Mouse (Mus musculus): Measurements from ENCODE around the gene Zfp2.

The Zfp2 gene

DNA sequence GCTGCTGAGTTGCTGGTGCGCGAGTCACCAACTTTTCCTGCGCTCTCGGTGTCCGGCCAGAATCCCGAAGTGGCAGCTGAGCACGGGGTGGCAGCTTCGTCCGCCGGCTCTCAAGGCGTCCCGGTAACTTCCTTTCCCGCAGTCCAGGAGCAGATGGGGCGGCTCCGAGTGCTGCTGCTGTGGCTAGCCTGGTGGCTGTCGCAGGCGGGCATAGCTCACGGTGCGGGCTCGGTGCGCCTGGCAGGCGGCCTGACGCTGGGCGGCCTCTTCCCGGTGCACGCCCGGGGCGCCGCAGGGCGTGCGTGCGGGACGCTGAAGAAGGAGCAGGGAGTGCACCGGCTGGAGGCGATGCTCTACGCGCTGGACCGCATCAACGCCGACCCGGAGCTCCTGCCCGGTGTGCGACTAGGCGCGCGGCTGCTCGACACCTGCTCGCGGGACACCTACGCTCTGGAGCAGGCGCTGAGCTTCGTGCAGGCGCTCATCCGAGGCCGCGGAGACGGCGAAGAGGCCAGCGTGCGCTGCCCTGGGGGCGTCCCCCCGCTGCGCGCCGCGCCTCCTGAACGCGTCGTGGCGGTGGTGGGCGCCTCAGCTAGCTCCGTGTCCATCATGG lies 64.9 kb downstream of the Zfp2 start:
- peak; percentile 17 to 22 for DNase-seq

DNA sequence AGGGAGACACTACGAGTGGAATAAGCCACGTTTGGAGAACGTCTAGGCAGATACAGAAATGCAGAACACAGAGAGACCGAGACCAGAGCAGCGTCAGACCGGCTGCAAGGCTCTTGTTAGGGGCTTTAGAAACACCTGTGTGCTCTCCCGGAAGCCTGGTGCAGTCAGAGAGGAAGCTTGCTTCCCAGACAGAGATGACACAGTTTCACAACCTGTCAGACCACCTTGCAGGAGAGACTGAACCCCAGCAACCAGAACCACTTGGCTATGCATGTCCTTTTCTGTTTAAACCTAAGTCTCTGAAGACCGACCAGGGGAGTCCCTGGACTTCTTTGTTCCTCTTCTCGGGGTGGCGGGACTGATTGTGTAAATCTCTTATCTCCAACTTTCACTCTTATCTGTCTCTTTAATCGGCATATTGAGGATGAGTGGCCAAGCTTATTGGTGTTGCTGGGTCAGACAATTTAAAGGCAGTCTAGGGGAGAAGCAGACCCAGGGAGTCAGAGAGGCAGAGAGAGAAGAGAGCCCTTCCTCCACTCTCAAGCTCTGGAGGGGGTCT lies 65.7 kb downstream of the Zfp2 start, which contains the start of gene Grm6:
Gene Grm6 (plus strand): TSS at position 509 of the 559 bp plus-strand sequence.
- no peak for DNase-seq

DNA sequence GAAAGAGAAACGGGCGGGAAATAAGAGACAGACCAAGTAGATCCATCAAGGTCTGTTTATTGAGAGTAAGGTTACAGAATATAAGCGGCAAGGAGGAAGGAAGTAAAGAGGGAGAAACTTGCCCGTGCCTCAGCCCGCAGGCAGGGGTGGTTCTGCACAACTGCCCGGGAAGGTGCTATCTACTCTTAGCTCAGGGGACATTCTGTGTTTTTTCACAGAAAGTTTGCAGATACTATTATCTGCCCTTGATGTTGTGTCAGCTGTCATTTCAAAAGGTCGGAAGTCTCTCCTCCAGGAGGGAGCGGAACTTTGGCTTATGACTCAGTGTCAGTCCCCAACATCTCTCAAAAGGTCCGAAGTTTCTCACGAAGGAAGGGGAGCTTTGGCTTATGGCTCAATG lies 66.7 kb downstream of the Zfp2 start:
- DNase-seq, result no peak

Measured in cerebellum, postnatal 10 days (tissue).